Mouse (Mus musculus) stomach, postnatal 0 days (tissue): ENCODE results near the gene Cnih1. TPM values are rescaled to one million over a fixed set of nuclear protein-coding genes. Genes with fewer than 3 reads are reported as not detected.

Experiments
- ATAC-seq: fragments of 200-750 bp; cut with Nextera tagmentation; 2 replicates; pipeline ENCODE4 v1.8.0; 2017; ENCODE audit not compliant: low FRiP score, low TSS enrichment
- DNase-seq: peaks from one replicate; pipeline ENCODE4 v3.0.0-alpha.2; 2016; ENCODE audit warnings: low spot score
- H3K27ac ChIP-seq: fragments of 300-500 bp; sonication (generic); replicated peaks from 2 replicates; pipeline ENCODE4 v1.5.1; 2014; ENCODE audit warnings: mild to moderate bottlenecking, control low read depth
- H3K27me3 ChIP-seq: fragments of 300-500 bp; sonication (generic); 2 replicates; pipeline ENCODE4 v1.6.1; 2014; ENCODE audit warnings: low read length; ENCODE audit not compliant: control insufficient read depth, insufficient read depth
- H3K36me3 ChIP-seq: fragments of 300-500 bp; sonication (generic); 2 replicates; pipeline ENCODE4 v1.6.1; 2014; ENCODE audit warnings: low read length, mixed read lengths; ENCODE audit not compliant: control insufficient read depth, insufficient read depth
- H3K4me1 ChIP-seq: fragments of 300-500 bp; sonication (generic); replicated peaks from 2 replicates; pipeline ENCODE4 v1.6.1; 2014; ENCODE audit warnings: antibody characterized with exemption; ENCODE audit not compliant: control insufficient read depth, insufficient read depth
- H3K4me2 ChIP-seq: fragments of 300-500 bp; sonication (generic); replicated peaks from 2 replicates; pipeline ENCODE4 v1.6.1; 2014; ENCODE audit warnings: low read depth, mild to moderate bottlenecking, control low read depth, moderate library complexity
- H3K4me3 ChIP-seq: fragments of 300-500 bp; sonication (generic); 2 replicates; pipeline ENCODE4 v1.5.1; 2014; ENCODE audit warnings: low read depth, low read length, control low read depth
- H3K9ac ChIP-seq: fragments of 300-500 bp; sonication (generic); 2 replicates; pipeline ENCODE4 v1.6.1; 2014; ENCODE audit warnings: mild to moderate bottlenecking, low read length, control low read depth, mixed read lengths
- H3K9me3 ChIP-seq: fragments of 300-500 bp; sonication (generic); 2 replicates; pipeline ENCODE4 v1.6.1; 2016; ENCODE audit warnings: low read length; ENCODE audit not compliant: control insufficient read depth
- CTCF ChIP-seq: IDR thresholded peaks from 2 replicates; pipeline ENCODE4 v1.5.1; 2016; ENCODE audit warnings: antibody characterized with exemption, low read depth, mild to moderate bottlenecking, moderate library complexity
- EP300 ChIP-seq: optimal IDR thresholded peaks from 2 replicates; pipeline ENCODE3; 2016; ENCODE audit warnings: antibody characterized with exemption
- WGBS: fragments of 180-500 bp; shearing (Covaris S2); extraction: QIAGEN DNeasy Blood & Tissue Kit; methylation state at CpG from one replicate; pipeline ENCODE4 v1.1.7; 2014; 5-methylcytosine and 5-hydroxymethylcytosine counted together
- polyA plus RNA-seq: library from polyadenylated mRNA; unstranded; fragments of >200 nt; fragmentation: Nextera tagmentation; extraction: Ambion mirVana; gene quantifications from 2 replicates; pipeline ENCODE4 v1.2.1, GENCODE M21; 2015

Gene Cnih1
- polyA plus RNA-seq, 1 experiment from 2014 or later: 141 TPM

- no peak for ATAC-seq
- H3K9ac ChIP-seq: no peak overlapping the region
- no peak overlapping the region for H3K4me3 ChIP-seq
- TF ChIP-seq EP300: no peak
- no peak for TF ChIP-seq CTCF
- H3K4me1 ChIP-seq: no peaks in the 10 kb centered on the region
- no peaks in the 10 kb centered on the region for H3K27me3 ChIP-seq
- no peak for DNase-seq
- peaks cover 6% of the 10 kb centered on the region for H3K36me3 ChIP-seq
- no peak overlapping the region for H3K27ac ChIP-seq
- 68% methylated on average over 6 of the region's 6 CpGs for WGBS
- H3K4me2 ChIP-seq: no peak overlapping the region
- no peaks in the 10 kb centered on the region for H3K9me3 ChIP-seq
These were observed 18.2 kb downstream of the Cnih1 start for GRCm38 (mm10) chr14:46770036-46770435.

GRCm38 (mm10) chr14:46767116-46767515 is 21.1 kb downstream of the Cnih1 start:
- Histone ChIP-seq H3K27ac (no peak overlapping the region), H3K36me3 (peaks cover 4% of the 10 kb centered on the region), H3K9ac (no peak overlapping the region), H3K9me3 (no peaks in the 10 kb centered on the region), H3K4me2 (no peak overlapping the region), H3K4me3 (no peak overlapping the region), H3K27me3 (no peaks in the 10 kb centered on the region), H3K4me1 (no peaks in the 10 kb centered on the region)
- DNase-seq: no peak
- no peak for ATAC-seq
- WGBS: 81% methylated on average over 12 of the region's 12 CpGs
- TF ChIP-seq EP300 (no peak), CTCF (no peak)

DNA sequence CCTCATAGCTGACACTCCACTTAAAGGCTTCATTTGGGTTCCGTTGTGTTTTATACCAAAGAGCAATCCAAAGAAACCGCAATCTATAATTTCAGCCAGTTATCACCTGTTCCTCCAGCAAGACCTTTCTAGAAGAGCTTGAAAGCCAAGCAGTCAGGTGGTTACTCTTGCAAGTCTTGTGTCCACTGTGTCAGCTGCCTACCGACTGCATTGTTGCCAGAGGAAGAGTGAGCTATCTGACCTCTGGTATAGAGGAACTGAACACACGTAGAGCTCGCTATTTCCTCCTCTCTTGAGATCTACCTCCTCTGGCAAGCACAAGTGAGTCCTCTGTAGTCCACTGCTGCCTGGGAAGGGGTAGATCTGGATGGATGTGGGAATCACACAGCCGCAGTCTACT is 27.0 kb downstream of the Cnih1 start:
- DNase-seq: peak; percentile 34
- 40% methylated on average over 6 of the region's 6 CpGs for WGBS

DNA sequence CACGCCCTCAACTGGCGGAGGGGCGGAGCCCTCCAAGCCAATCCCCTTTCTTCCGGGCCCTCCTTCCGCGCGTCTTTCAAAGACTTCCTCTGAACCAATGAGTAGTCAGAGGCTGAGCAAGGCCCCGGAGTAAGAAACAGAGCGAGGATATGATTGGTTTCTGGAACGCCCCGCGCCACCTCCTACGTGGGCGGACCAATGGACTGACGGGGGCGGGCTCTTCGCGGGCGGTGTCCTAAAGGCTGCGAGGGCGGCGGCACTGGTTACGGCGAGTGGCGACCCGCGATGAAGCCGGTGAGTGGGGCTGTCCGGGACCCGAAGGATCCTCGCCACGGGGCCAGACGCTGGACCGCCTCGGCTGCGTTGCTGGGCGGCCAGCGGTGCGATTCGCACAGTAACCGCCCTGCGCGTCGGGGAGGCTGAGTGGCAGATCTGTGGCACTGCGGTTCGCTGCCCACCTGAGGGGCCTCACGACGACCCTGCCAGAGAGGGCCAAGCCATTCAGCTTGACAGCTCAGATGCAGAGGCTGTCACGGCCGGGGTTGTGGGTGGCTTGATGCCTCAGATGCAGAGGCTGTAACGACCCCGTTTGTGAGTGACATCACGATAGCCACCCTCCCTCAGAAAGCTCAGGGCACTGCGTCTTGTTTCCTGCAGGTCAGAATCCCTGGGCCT is 27.7 kb downstream of the Cnih1 start, which contains the start of gene Cdkn3:
TSS of gene Cdkn3 (plus strand) at position 187 of the 675 bp plus-strand sequence.
- H3K4me2 ChIP-seq: peak within 1 kb of the TSS; percentile 94
- WGBS: under 1% methylated on average over 54 of the region's 54 CpGs
- peak; percentile 100 for ATAC-seq

More for the DNA sequence above, 27.0 kb downstream of the Cnih1 start:
- H3K27ac ChIP-seq: no peak overlapping the region
- peaks cover 4% of the 10 kb centered on the region for H3K36me3 ChIP-seq
- TF ChIP-seq EP300 (no peak), CTCF (no peak)
- peak overlapping the region; percentile 82 for H3K4me3 ChIP-seq
- H3K9me3 ChIP-seq: no peaks in the 10 kb centered on the region
- peak; percentile 22; the same call in 1 of the 2 replicates for ATAC-seq
- H3K27me3 ChIP-seq: no peaks in the 10 kb centered on the region
- H3K4me1 ChIP-seq: no peaks in the 10 kb centered on the region
- peak overlapping the region; percentile 68 for H3K9ac ChIP-seq
- peak overlapping the region; percentile 94 for H3K4me2 ChIP-seq

GRCm38 (mm10) chr14:46759970-46760354 is 28.2 kb downstream of the Cnih1 start:
- ATAC-seq (no peak), DNase-seq (no peak)
- Histone ChIP-seq H3K4me2 (peak overlapping the region; percentile 94), H3K27me3 (no peaks in the 10 kb centered on the region), H3K4me3 (peak overlapping the region; percentile 82; the same call in 1 of the 2 replicates), H3K9me3 (no peaks in the 10 kb centered on the region), H3K9ac (no peak overlapping the region), H3K36me3 (peaks cover 4% of the 10 kb centered on the region), H3K4me1 (no peaks in the 10 kb centered on the region), H3K27ac (no peak overlapping the region)
- TF ChIP-seq CTCF (no peak), EP300 (no peak)
- 2% methylated on average over 7 of the region's 7 CpGs for WGBS

More for the DNA sequence above, 27.7 kb downstream of the Cnih1 start, which contains the start of gene Cdkn3:
- Histone ChIP-seq H3K27ac (no peak within 1 kb of the TSS), H3K36me3 (peaks cover 4% of the 10 kb centered on the region), H3K9ac (peak within 1 kb of the TSS; percentile 68), H3K4me3 (peak within 1 kb of the TSS; percentile 82), H3K27me3 (no peaks in the 10 kb centered on the region), H3K9me3 (no peaks in the 10 kb centered on the region), H3K4me1 (no peaks in the 10 kb centered on the region)
- peak; percentile 94 for DNase-seq
- no peak for TF ChIP-seq EP300
- peak; percentile 1; the same call in 1 of the 2 replicates for TF ChIP-seq CTCF

- DNase-seq: no peak
- H3K27ac ChIP-seq: no peak overlapping the region
- no peaks in the 10 kb centered on the region for H3K9me3 ChIP-seq
- no peaks in the 10 kb centered on the region for H3K27me3 ChIP-seq
- H3K36me3 ChIP-seq: no peaks in the 10 kb centered on the region
- TF ChIP-seq EP300: no peak
- TF ChIP-seq CTCF: no peak
- no peak overlapping the region for H3K4me2 ChIP-seq
- H3K4me3 ChIP-seq: no peak overlapping the region
- H3K9ac ChIP-seq: no peak overlapping the region
- 58% methylated on average over 9 of the region's 9 CpGs for WGBS
- H3K4me1 ChIP-seq: no peaks in the 10 kb centered on the region
- no peak for ATAC-seq
These were observed 30.5 kb downstream of the Cnih1 start for GRCm38 (mm10) chr14:46757736-46758135.
